Mouse (Mus musculus) forebrain, embryonic 16.5 days (tissue): ENCODE results near the gene 2010109A12Rik. TPM values are rescaled to one million over a fixed set of nuclear protein-coding genes. Genes with fewer than 3 reads are reported as not detected.

ENCODE experiments used
- ATAC-seq: fragments of 200-750 bp; cut with Nextera tagmentation; 2 replicates; pipeline ENCODE4 v1.8.0; 2017; ENCODE audit warnings: mild to moderate bottlenecking, moderate library complexity
- H3K27ac ChIP-seq: fragments of 300-500 bp; sonication (generic); 2 replicates; pipeline ENCODE4 v1.5.1; 2014; ENCODE audit warnings: low read length, control low read depth
- H3K27me3 ChIP-seq: fragments of 300-500 bp; sonication (generic); replicated peaks from 2 replicates; pipeline ENCODE4 v1.6.1; 2014; ENCODE audit warnings: low read length; ENCODE audit not compliant: control insufficient read depth, insufficient read depth
- H3K36me3 ChIP-seq: fragments of 300-500 bp; sonication (generic); 2 replicates; pipeline ENCODE4 v1.6.1; 2014; ENCODE audit not compliant: control insufficient read depth, insufficient read depth
- H3K4me1 ChIP-seq: fragments of 300-500 bp; sonication (generic); replicated peaks from 2 replicates; pipeline ENCODE4 v1.6.1; 2014; ENCODE audit warnings: low read length; ENCODE audit not compliant: control insufficient read depth, insufficient read depth
- H3K4me2 ChIP-seq: fragments of 300-500 bp; sonication (generic); 2 replicates; pipeline ENCODE4 v1.6.1; 2014; ENCODE audit warnings: mild to moderate bottlenecking, low read length, control low read depth
- H3K4me3 ChIP-seq: fragments of 300-500 bp; sonication (generic); replicated peaks from 2 replicates; pipeline ENCODE4 v1.5.1; 2014; ENCODE audit warnings: mild to moderate bottlenecking, low read length, control low read depth
- H3K9ac ChIP-seq: fragments of 300-500 bp; sonication (generic); replicated peaks from 2 replicates; pipeline ENCODE4 v1.6.1; 2014; ENCODE audit warnings: low read depth, low read length, control low read depth
- H3K9me3 ChIP-seq: fragments of 300-500 bp; sonication (generic); 2 replicates; pipeline ENCODE4 v1.6.1; 2016; ENCODE audit warnings: low read length; ENCODE audit not compliant: control insufficient read depth
- WGBS: fragments of 180-500 bp; shearing (Covaris S2); extraction: QIAGEN DNeasy Blood & Tissue Kit; methylation state at CpG from one replicate; pipeline ENCODE4 v1.1.7; 2014; 5-methylcytosine and 5-hydroxymethylcytosine counted together
- polyA plus RNA-seq: library from polyadenylated mRNA; unstranded; fragments of >200 nt; fragmentation: Nextera tagmentation; extraction: Ambion mirVana; gene quantifications from 2 replicates; pipeline ENCODE4 v1.2.1, GENCODE M21; 2015

Gene 2010109A12Rik
- polyA plus RNA-seq, 1 experiment from 2014 or later = 1.5 TPM

DNA sequence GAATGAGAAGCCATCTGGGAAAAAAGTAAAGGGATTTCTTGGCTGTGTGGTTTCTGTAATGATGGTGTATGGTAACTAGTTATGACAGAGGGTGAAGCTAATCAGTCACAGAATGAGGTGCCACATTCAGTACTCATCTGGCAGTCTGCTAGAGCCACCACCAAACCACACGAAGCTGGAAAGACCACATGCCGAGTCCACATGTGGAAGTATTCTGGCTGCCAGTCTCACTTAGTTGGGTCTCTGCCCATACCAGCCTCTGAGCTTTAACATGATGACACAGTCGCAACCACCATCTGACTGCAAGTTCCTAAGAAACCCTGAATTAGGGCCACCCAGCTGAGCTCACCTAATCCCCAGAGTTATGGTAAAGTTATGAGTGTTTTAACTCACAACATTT, 54.7 kb downstream of the 2010109A12Rik start:
- no peak for ATAC-seq
- WGBS = 71% methylated on average over 3 of the region's 3 CpGs
- H3K27me3 ChIP-seq = no peaks in the 10 kb centered on the region
- no peak overlapping the region for H3K4me2 ChIP-seq
- H3K36me3 ChIP-seq = no peaks in the 10 kb centered on the region
- no peak overlapping the region for H3K9ac ChIP-seq
- peaks cover 1% of the 10 kb centered on the region for H3K4me1 ChIP-seq
- H3K9me3 ChIP-seq = no peaks in the 10 kb centered on the region
- no peak overlapping the region for H3K4me3 ChIP-seq
- no peak overlapping the region for H3K27ac ChIP-seq

DNA sequence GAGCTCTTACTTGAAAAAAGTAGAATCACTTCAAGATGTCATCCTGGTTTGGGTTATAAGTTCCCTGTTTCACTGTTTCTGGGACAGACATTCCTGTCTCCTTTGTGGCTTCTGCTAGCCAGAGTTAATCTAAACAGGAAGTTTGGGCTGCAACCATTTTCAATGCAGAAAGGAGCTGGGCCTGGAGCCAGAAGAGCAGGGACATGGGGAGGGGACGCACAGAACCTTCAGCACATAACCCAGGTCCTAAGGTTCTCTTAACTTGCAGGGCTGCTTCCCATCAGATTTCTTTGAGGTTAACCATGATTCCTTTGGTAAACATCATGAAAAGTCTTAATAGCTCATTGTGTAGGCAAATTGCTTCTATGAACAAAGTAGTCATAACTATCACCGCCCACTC, 56.4 kb downstream of the 2010109A12Rik start:
- H3K9me3 ChIP-seq = no peaks in the 10 kb centered on the region
- no peak for ATAC-seq
- no peak overlapping the region for H3K9ac ChIP-seq
- H3K27me3 ChIP-seq = no peaks in the 10 kb centered on the region
- WGBS = 87% methylated on average over 2 of the region's 2 CpGs
- peaks cover 5% of the 10 kb centered on the region for H3K4me1 ChIP-seq
- H3K36me3 ChIP-seq = no peaks in the 10 kb centered on the region
- H3K4me2 ChIP-seq = no peak overlapping the region
- no peak overlapping the region for H3K4me3 ChIP-seq
- no peak overlapping the region for H3K27ac ChIP-seq

Other genes with a start within 250 kb of the 2010109A12Rik start
- gene Sowahb, start 161.5 kb upstream of the 2010109A12Rik start, polyA plus RNA-seq = 0.06 TPM in 1 of 2 replicates, not detected in the other
- 175 and 198 TPM in 2 replicates for gene Sept11, start 113.1 kb upstream of the 2010109A12Rik start, polyA plus RNA-seq
- gene Ccni, start within 50 bp of the 2010109A12Rik start, polyA plus RNA-seq = 187 and 218 TPM in 2 replicates
- 149 and 198 TPM in 2 replicates for gene Ccng2, start 60.7 kb downstream of the 2010109A12Rik start, polyA plus RNA-seq